8 mouse cellular contexts compared by ENCODE assay signal in genomic region chr1:176813292-176814035, GRCm38 (mm10). TPM values are rescaled to one million over a fixed set of nuclear protein-coding genes. Genes with fewer than 3 reads are reported as not detected.
A peak's percentile ranks its signal among the peaks of the same experiment; 100 is the strongest.
DNase-seq lines count a peak whose midpoint lies in the region; ATAC-seq lines count a peak whose summit lies in the region.

No protein-coding gene starts in this region.

- H3K27ac ChIP-seq in embryonic facial prominence, embryonic 14.5 days (replicated peaks; ENCODE audit: low read depth, low read length): peak overlapping the region; percentile 98
- peak overlapping the region; percentile 98 for H3K27ac ChIP-seq in kidney, embryonic 15.5 days
- peak overlapping the region; percentile 97 for H3K27ac ChIP-seq in liver, embryonic 13.5 days

- H3K27me3 ChIP-seq in embryonic facial prominence, embryonic 14.5 days (replicated peaks; ENCODE audit: control insufficient read depth, insufficient read depth, low read length): no peaks in the 10 kb centered on the region
- no peaks in the 10 kb centered on the region for H3K27me3 ChIP-seq in kidney, embryonic 15.5 days
- H3K27me3 ChIP-seq in liver, embryonic 13.5 days: no peaks in the 10 kb centered on the region
- no peaks in the 10 kb centered on the region for H3K27me3 ChIP-seq in splenic B cell, adult 2 months (ENCODE audit: control insufficient read depth, insufficient read depth, low read length, poor library complexity, severe bottlenecking)

- peak; percentile 35 for ATAC-seq in embryonic facial prominence, embryonic 14.5 days (ENCODE audit: low read depth)
- peak; percentile 53 for ATAC-seq in kidney, embryonic 15.5 days (replicated peaks; ENCODE audit: low FRiP score)
- ATAC-seq in liver, embryonic 13.5 days (ENCODE audit: low read depth): peak; percentile 54

- H3K9ac ChIP-seq in embryonic facial prominence, embryonic 14.5 days (ENCODE audit: low read depth, low read length): peak overlapping the region; percentile 94
- peak overlapping the region; percentile 91 for H3K9ac ChIP-seq in kidney, embryonic 15.5 days
- H3K9ac ChIP-seq in liver, embryonic 13.5 days: peak overlapping the region; percentile 92

- H3K4me3 ChIP-seq in embryonic facial prominence, embryonic 14.5 days (ENCODE audit: low read depth, low read length): peak overlapping the region; percentile 83
- peak overlapping the region; percentile 94 for H3K4me3 ChIP-seq in kidney, embryonic 15.5 days (replicated peaks)
- H3K4me3 ChIP-seq in liver, embryonic 13.5 days (replicated peaks): peak overlapping the region; percentile 94

- peak overlapping the region; percentile 59 for H3K4me2 ChIP-seq in embryonic facial prominence, embryonic 14.5 days (ENCODE audit: low read depth, low read length)
- peak overlapping the region; percentile 71 for H3K4me2 ChIP-seq in kidney, embryonic 15.5 days
- H3K4me2 ChIP-seq in liver, embryonic 13.5 days: peak overlapping the region; percentile 83

- H3K36me3 ChIP-seq in embryonic facial prominence, embryonic 14.5 days (ENCODE audit: control insufficient read depth, insufficient read depth, low read length): no peaks in the 10 kb centered on the region
- no peaks in the 10 kb centered on the region for H3K36me3 ChIP-seq in kidney, embryonic 15.5 days
- no peaks in the 10 kb centered on the region for H3K36me3 ChIP-seq in liver, embryonic 13.5 days
- no peaks in the 10 kb centered on the region for H3K36me3 ChIP-seq in splenic B cell, adult 2 months (ENCODE audit: control insufficient read depth, insufficient read depth, low read length, poor library complexity, severe bottlenecking)

- no peaks in the 10 kb centered on the region for H3K9me3 ChIP-seq in embryonic facial prominence, embryonic 14.5 days (ENCODE audit: control insufficient read depth, low read length)
- no peaks in the 10 kb centered on the region for H3K9me3 ChIP-seq in kidney, embryonic 15.5 days (replicated peaks)
- no peaks in the 10 kb centered on the region for H3K9me3 ChIP-seq in liver, embryonic 13.5 days (replicated peaks)

- DNase-seq in A20 (ENCODE audit: low read depth, low spot score): peak; percentile 83
- peak; percentile 73 to 79 for DNase-seq in adrenal gland, postnatal 36 days
- peak; percentile 79 for DNase-seq in embryonic facial prominence, embryonic 14.5 days (ENCODE audit: low spot score)
- peak; percentile 64 to 73 for DNase-seq in heart, adult 9 months (ENCODE audit: low spot score in 2 of 2)
- peak; percentile 59 for DNase-seq in liver, embryonic 13.5 days
- DNase-seq in natural killer cell, adult 2 months (ENCODE audit: low spot score in 2 of 2): peak; percentile 40 to 48
- peak; percentile 44 for DNase-seq in splenic B cell, adult 2 months (ENCODE audit: low read depth, low spot score)

- H3K4me1 ChIP-seq in embryonic facial prominence, embryonic 14.5 days (ENCODE audit: control insufficient read depth, insufficient read depth, low read length): peaks cover 24% of the 10 kb centered on the region
- H3K4me1 ChIP-seq in kidney, embryonic 15.5 days: peaks cover 11% of the 10 kb centered on the region
- H3K4me1 ChIP-seq in liver, embryonic 13.5 days (replicated peaks): peaks cover 46% of the 10 kb centered on the region

- WGBS in embryonic facial prominence, embryonic 14.5 days: under 1% methylated on average over 40 of the region's 75 CpGs
- whole genome bisulfite sequencing in kidney, embryonic 15.5 days: 0% methylated on average over 58 of the region's 75 CpGs
- WGBS in liver, embryonic 13.5 days (ENCODE audit: insufficient replicate concordance): under 1% methylated on average over 61 of the region's 75 CpGs

RNA-seq across cellular contexts. Expression of gene Cep170, which starts 0.4 kb away (rescaled TPM):
- total RNA-seq in adrenal gland, postnatal 36 days (2021): 10 to 100 TPM; 29.9 to 37.3 TPM
- 36.0 and 41.5 TPM in 2 replicates for polyA plus RNA-seq in embryonic facial prominence, embryonic 14.5 days (2014; fragmentation: Nextera tagmentation; extraction: Ambion mirVana)
- 21.5 and 21.9 TPM in 2 replicates for polyA plus RNA-seq in kidney, embryonic 15.5 days (2015; fragmentation: Nextera tagmentation; extraction: Ambion mirVana)
- 5.6 and 7.2 TPM in 2 replicates for polyA plus RNA-seq in liver, embryonic 13.5 days (2015; fragmentation: Nextera tagmentation; extraction: Ambion mirVana)

RNA-seq across cellular contexts. Expression of gene Sdccag8, which starts 1.0 kb away (rescaled TPM):
- 10 to 100 TPM; 11.3 to 11.9 TPM for total RNA-seq in adrenal gland, postnatal 36 days (2021)
- 17.9 and 18.2 TPM in 2 replicates for polyA plus RNA-seq in embryonic facial prominence, embryonic 14.5 days (2014; fragmentation: Nextera tagmentation; extraction: Ambion mirVana)
- 17.1 and 17.3 TPM in 2 replicates for polyA plus RNA-seq in kidney, embryonic 15.5 days (2015; fragmentation: Nextera tagmentation; extraction: Ambion mirVana)
- polyA plus RNA-seq in liver, embryonic 13.5 days (2015; fragmentation: Nextera tagmentation; extraction: Ambion mirVana): 5.7 and 5.8 TPM in 2 replicates

Comparison
In these comparisons a context has a peak if more than half of its experiments do, and no peak if none do; other contexts are left out.
1. Peak in every context shown above with its lines: DNase-seq, ATAC-seq, H3K4me3 ChIP-seq and H3K27ac ChIP-seq.